Mouse (Mus musculus): ENCODE data around the gene Tsc22d2. TPM values are rescaled to one million over a fixed set of nuclear protein-coding genes. Genes with fewer than 3 reads are reported as not detected.

Tsc22d2 gene
- polyA plus RNA-seq (2015; fragmentation: Nextera tagmentation; extraction: Ambion mirVana), result 8.9 and 10.5 TPM in 2 replicates

DNA sequence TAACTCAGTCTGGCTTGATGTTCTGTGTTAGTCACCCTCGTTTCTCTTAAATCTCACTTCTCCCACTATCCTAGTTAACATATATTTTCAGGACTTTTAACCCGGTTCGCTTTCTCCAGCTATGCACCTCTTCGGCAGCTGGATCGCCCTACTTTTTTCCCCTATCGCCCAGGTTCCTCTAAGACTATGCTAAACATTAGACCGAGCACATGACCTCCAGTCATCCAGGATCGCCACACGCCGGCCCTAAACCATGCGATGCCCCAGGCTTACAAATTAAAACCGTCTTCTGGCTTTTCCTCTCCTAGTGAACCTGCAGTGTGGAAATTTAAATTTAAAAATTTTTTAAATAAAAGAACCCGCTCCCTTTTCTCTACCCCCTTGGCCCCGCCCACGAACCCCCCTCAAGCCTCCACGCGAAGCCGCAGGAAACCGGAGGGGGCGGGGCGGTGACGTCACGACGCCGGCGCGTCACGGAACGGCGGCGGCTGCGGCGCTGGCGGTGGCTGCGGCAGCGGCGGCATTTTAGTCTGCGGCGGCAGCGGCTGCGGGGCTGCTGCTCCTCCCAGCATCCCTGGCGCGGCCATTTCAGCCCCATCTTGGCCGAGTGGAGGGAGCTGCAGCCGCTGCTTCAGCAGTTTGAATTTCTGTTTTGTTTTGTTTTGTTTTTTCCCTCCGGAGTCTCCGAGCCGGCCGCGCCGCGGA is at the start of gene Tsc22d2:
Gene Tsc22d2, plus strand, starts transcription at position 482 of the 705 bp plus-strand sequence.
- Histone ChIP-seq H3K9ac (replicated peaks; ENCODE audit: low read depth) (peak within 1 kb of the TSS; percentile 96), H3K36me3 (ENCODE audit: insufficient read depth, low read length) (no peaks in the 10 kb centered on the region), H3K9me3 (ENCODE audit: low read length) (no peaks in the 10 kb centered on the region), H3K27ac (ENCODE audit: low read length) (peak within 1 kb of the TSS; percentile 100), H3K4me1 (ENCODE audit: insufficient read depth, low read depth, low read length) (no peaks in the 10 kb centered on the region), H3K4me3 (ENCODE audit: low read depth, low read length) (peak within 1 kb of the TSS; percentile 98), H3K4me2 (replicated peaks; ENCODE audit: low read depth, low read length) (peak within 1 kb of the TSS; percentile 98), H3K27me3 (replicated peaks; ENCODE audit: insufficient read depth, low read length) (no peaks in the 10 kb centered on the region)
- DNase-seq (ENCODE audit: low spot score) (peak; percentile 94), ATAC-seq (peak; percentile 77)
- TF ChIP-seq CTCF (IDR thresholded peaks at IDR 0.05), result no peak
- TF ChIP-seq EP300 (IDR thresholded peaks at IDR 0.05), result no peak
- WGBS, result 2% methylated on average over 49 of the region's 52 CpGs

DNA sequence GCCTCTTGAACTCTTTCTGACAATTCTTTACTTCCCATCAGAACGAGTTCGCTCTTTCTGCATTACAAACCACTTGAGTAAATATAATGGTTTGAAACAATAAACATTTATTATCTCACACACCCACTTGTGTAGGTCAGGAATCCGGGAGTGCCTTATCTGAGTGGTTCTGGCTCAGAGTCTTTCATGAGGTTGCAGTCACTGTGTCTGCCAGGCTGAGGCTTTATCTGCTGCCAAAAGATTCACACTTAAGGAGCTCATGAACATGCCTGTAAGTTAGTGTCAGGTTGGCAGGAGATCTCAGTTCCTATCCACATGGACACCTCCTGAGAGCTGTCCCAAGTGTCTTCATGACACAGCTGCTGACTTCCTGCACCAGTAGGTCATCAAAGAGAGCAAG is 47.8 kb upstream of the Tsc22d2 start:
- H3K9me3 ChIP-seq (ENCODE audit: low read length), result no peaks in the 10 kb centered on the region
- no peaks in the 10 kb centered on the region for H3K36me3 ChIP-seq (ENCODE audit: insufficient read depth, low read length)
- TF ChIP-seq CTCF (IDR thresholded peaks at IDR 0.05) (no peak), EP300 (IDR thresholded peaks at IDR 0.05) (peak; percentile 59; the same call in 1 of the 2 replicates)
- no peak overlapping the region for H3K4me2 ChIP-seq (replicated peaks; ENCODE audit: low read depth, low read length)
- no peak overlapping the region for H3K4me3 ChIP-seq (ENCODE audit: low read depth, low read length)
- H3K27me3 ChIP-seq (replicated peaks; ENCODE audit: insufficient read depth, low read length), result no peaks in the 10 kb centered on the region
- peaks cover 9% of the 10 kb centered on the region; the same call in 1 of the 2 replicates for H3K4me1 ChIP-seq (ENCODE audit: insufficient read depth, low read depth, low read length)
- ATAC-seq, result no peak
- peak; percentile 43 for DNase-seq (ENCODE audit: low spot score)
- no peak overlapping the region for H3K9ac ChIP-seq (replicated peaks; ENCODE audit: low read depth)
- no peak overlapping the region for H3K27ac ChIP-seq (ENCODE audit: low read length)
- 12% methylated on average over 3 of the region's 3 CpGs for WGBS

DNA sequence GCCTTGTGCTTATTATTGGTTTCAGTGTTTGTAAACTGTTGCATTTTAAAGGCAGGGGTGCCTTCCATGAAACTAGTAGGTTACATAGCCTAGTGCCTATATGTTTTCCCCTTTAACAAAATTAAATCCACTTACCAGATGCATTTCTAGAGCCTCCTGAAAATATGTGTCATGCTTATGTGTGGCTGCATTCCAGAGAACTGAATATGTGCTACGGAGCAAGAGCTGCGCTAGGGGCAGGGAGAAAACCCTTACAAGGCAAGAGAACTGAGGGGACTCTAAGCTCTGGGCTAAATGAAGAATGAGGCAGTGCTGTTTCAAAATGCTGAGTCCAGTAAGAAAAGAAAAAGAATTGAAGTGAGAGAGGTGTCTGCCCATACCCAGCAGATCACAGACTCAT is 43.7 kb upstream of the Tsc22d2 start:
- peaks cover 14% of the 10 kb centered on the region; the same call in 1 of the 2 replicates for H3K4me1 ChIP-seq (ENCODE audit: insufficient read depth, low read depth, low read length)
- H3K9ac ChIP-seq (replicated peaks; ENCODE audit: low read depth), result no peak overlapping the region
- H3K27ac ChIP-seq (ENCODE audit: low read length), result no peak overlapping the region
- H3K27me3 ChIP-seq (replicated peaks; ENCODE audit: insufficient read depth, low read length), result no peaks in the 10 kb centered on the region
- WGBS, result 22% methylated on average over 2 of the region's 2 CpGs
- no peaks in the 10 kb centered on the region for H3K9me3 ChIP-seq (ENCODE audit: low read length)
- H3K4me2 ChIP-seq (replicated peaks; ENCODE audit: low read depth, low read length), result no peak overlapping the region
- TF ChIP-seq CTCF (IDR thresholded peaks at IDR 0.05), result no peak
- 0 out of 2 replicates have a peak, but pooled peaks have one; percentile 18 for TF ChIP-seq EP300 (IDR thresholded peaks at IDR 0.05)
- DNase-seq (ENCODE audit: low spot score) (peak; percentile 65), ATAC-seq (no peak)
- H3K4me3 ChIP-seq (ENCODE audit: low read depth, low read length), result no peak overlapping the region
- H3K36me3 ChIP-seq (ENCODE audit: insufficient read depth, low read length), result no peaks in the 10 kb centered on the region

DNA sequence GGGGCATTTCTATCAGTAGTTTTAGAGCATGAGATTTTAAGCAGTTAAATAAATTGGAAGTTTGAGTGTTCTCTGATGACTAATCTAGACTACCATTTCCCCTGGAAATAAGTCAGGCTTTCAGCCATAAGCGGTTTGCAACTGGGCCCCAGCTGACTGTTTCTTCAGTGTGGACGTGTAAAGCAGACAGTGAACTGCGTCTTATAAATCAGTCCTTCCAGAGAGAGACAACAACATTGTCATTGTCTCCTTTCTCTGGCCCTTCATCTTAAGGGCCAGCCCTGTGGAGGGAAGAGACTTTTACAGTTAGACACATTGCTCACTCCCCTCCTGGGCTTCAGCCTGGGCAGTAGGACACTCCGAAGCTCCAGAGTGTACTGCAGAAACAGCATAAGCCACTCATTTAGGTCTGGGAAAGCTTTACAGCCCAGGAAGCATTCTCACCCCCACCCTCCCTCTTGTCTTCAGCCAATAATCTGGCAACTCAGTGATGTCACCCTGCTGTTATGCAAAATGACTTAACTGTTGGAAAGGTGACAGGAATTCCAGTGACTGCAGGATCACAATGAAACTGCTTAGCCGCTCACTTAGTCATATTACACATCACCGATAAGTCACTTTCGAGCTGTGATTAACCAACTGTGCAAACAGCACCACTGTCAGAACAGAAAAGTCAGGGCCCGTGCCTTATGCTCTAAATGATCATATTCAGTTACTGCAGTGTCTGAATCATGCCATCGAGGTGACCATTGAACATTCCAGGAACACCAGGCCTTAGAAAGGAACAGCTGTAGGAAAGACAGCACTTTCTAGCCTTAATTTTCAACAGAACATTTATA is 42.2 kb upstream of the Tsc22d2 start:
- ATAC-seq (peak; percentile 98), DNase-seq (ENCODE audit: low spot score) (peak; percentile 99)
- TF ChIP-seq CTCF (IDR thresholded peaks at IDR 0.05) (no peak), EP300 (IDR thresholded peaks at IDR 0.05) (peak; percentile 91)
- no peaks in the 10 kb centered on the region for H3K36me3 ChIP-seq (ENCODE audit: insufficient read depth, low read length)
- peaks cover 9% of the 10 kb centered on the region; the same call in 1 of the 2 replicates for H3K4me1 ChIP-seq (ENCODE audit: insufficient read depth, low read depth, low read length)
- no peak overlapping the region for H3K9ac ChIP-seq (replicated peaks; ENCODE audit: low read depth)
- H3K27ac ChIP-seq (ENCODE audit: low read length), result peak overlapping the region; percentile 70
- 3% methylated on average over 9 of the region's 9 CpGs for WGBS
- 0 out of 2 replicates have a peak overlapping the region, but pooled peaks have one; percentile 2 for H3K4me3 ChIP-seq (ENCODE audit: low read depth, low read length)
- H3K4me2 ChIP-seq (replicated peaks; ENCODE audit: low read depth, low read length), result peak overlapping the region; percentile 38
- H3K27me3 ChIP-seq (replicated peaks; ENCODE audit: insufficient read depth, low read length), result no peaks in the 10 kb centered on the region
- no peaks in the 10 kb centered on the region for H3K9me3 ChIP-seq (ENCODE audit: low read length)

DNA sequence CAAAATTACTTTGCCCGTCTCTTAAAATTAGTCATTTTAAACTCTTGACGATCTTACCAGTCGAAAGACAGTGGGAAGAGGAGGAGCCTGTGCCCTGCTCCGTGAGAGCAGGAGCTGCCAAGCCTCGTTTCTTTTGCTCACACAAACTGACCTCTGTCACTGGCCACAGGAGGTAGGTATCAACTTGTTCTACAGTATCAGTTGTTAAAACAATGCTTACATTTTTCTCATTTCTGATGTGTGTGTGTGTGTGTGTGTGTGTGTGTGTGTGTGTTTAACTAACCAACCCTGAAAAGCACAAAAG is 41.7 kb upstream of the Tsc22d2 start:
- whole genome bisulfite sequencing, result 10% methylated on average over 5 of the region's 5 CpGs
- Histone ChIP-seq H3K4me2 (replicated peaks; ENCODE audit: low read depth, low read length) (peak overlapping the region; percentile 38), H3K4me3 (ENCODE audit: low read depth, low read length) (0 out of 2 replicates have a peak overlapping the region, but pooled peaks have one; percentile 2), H3K9ac (replicated peaks; ENCODE audit: low read depth) (no peak overlapping the region), H3K4me1 (ENCODE audit: insufficient read depth, low read depth, low read length) (peaks cover 9% of the 10 kb centered on the region; the same call in 1 of the 2 replicates), H3K27me3 (replicated peaks; ENCODE audit: insufficient read depth, low read length) (no peaks in the 10 kb centered on the region), H3K27ac (ENCODE audit: low read length) (peak overlapping the region; percentile 22), H3K9me3 (ENCODE audit: low read length) (no peaks in the 10 kb centered on the region), H3K36me3 (ENCODE audit: insufficient read depth, low read length) (no peaks in the 10 kb centered on the region)
- TF ChIP-seq CTCF (IDR thresholded peaks at IDR 0.05) (no peak), EP300 (IDR thresholded peaks at IDR 0.05) (no peak)
- DNase-seq (ENCODE audit: low spot score), result peak; percentile 45
- peak; percentile 32 for ATAC-seq

DNA sequence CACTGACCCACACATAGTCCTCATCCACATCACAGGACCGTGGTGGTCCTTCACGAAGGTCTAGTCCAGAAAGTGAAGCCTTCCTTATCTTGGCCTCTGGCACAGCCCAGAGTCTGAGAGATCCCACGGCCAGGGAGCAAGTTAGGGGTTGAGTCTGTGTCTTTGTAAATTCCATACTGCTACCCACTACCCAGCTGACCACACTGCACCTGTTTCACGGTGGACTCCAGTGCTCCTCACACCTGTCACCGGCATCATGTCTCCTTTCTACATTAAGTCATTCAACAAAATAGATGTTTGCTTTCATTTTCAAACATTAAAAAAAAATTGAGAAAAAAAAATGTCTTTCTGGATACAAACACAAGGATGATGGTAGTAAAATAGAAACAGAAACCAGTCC is 40.2 kb upstream of the Tsc22d2 start:
- DNase-seq (ENCODE audit: low spot score) (no peak), ATAC-seq (no peak)
- Histone ChIP-seq H3K4me2 (replicated peaks; ENCODE audit: low read depth, low read length) (no peak overlapping the region), H3K9me3 (ENCODE audit: low read length) (no peaks in the 10 kb centered on the region), H3K9ac (replicated peaks; ENCODE audit: low read depth) (no peak overlapping the region), H3K4me1 (ENCODE audit: insufficient read depth, low read depth, low read length) (peaks cover 9% of the 10 kb centered on the region; the same call in 1 of the 2 replicates), H3K4me3 (ENCODE audit: low read depth, low read length) (no peak overlapping the region), H3K36me3 (ENCODE audit: insufficient read depth, low read length) (no peaks in the 10 kb centered on the region), H3K27ac (ENCODE audit: low read length) (no peak overlapping the region), H3K27me3 (replicated peaks; ENCODE audit: insufficient read depth, low read length) (no peaks in the 10 kb centered on the region)
- TF ChIP-seq EP300 (IDR thresholded peaks at IDR 0.05) (no peak), CTCF (IDR thresholded peaks at IDR 0.05) (no peak)
- WGBS, result 83% methylated on average over 5 of the region's 5 CpGs
